Mouse (Mus musculus) central nervous system, embryonic 14 days (tissue): Measurements from ENCODE around the gene Engase. TPM values are rescaled to one million over a fixed set of nuclear protein-coding genes. Genes with fewer than 3 reads are reported as not detected.

ENCODE experiments used
- polyA plus RNA-seq: library from polyadenylated mRNA; depleted of rRNA; stranded (reverse); fragments of >200 nt; gene quantifications from 2 replicates; pipeline ENCODE4 v1.2.3, GENCODE M21; 2012; rRNA removed

The Engase gene
- polyA plus RNA-seq: 6.0 and 8.7 TPM in 2 replicates

DNA sequence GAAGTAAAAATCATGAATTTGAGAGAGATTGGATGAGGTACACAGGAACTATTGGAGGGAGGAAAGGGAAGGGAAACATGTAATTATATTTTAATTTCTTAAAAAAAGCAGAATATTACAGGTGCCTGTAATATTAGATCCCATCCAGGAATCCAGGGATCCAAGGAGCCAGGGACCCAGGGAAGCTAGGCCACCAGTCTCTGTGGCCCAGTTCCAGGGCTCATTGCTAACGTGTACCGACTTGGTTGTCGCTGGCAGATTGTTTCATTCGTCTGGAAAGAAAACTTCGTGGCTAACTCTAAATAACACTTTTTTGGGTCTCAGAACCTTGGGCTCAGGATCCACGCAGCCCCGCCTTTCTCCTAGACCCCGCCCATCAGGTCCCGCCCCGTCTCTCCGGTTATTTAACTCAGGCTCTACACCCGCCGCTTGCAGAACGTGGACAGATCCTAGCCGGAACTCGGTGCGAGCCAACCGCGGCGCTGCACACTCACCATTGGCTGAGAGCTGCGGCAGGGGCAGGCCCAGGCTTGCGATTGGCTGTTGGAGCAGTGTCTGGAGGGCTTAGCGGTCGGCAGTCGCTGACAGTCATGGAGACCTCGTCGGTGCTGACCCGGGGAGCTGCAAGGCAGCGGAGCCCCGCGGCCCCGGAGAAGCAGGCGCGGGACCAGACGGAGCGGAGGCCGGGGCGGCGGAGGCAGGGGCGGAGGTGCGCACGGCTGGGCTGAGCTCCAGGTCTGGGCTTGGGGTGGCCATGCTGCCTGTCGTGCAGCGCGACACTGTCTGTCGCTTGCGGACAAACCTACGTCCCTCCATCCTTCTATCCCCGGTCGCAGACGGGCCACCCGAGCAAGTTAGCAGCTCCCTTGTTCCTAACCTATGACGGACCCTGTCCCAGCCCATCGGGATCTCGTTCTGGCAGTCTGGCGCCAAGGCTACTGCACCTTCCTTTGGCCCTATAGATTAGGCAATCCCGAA lies at the start of gene Engase:
Gene Engase (plus strand): TSS at position 434 of the 978 bp plus-strand sequence.

DNA sequence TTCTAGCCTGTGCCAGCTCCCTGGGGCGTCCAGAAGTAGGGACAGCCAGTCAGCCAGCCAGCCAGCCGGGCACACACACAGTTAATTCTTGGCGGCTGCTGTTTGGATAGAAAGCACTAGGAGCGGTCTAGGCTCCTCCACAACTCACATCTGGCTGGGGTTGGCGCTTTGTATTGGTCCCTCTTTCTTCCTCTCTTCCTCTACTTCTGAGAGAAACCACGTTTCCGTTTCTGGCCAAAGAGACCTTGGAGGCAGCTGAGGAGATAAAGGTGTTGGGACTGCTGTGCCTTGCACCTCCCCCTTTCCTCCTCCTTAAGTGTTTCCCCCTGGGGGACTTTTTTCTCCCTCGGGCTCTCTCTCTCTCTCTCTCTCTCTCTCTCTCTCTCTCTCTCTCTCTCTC lies 48.6 kb upstream of the Engase start, which contains the start of gene C1qtnf1:
Gene C1qtnf1 (plus strand): TSS at position 218 of the 400 bp plus-strand sequence.

Other genes with a start within 250 kb of the Engase start
- gene Cyth1, start 228.2 kb upstream of the Engase start, polyA plus RNA-seq: 34.8 and 35.3 TPM in 2 replicates
- 18.4 and 20.0 TPM in 2 replicates for gene Usp36, start 186.6 kb upstream of the Engase start, polyA plus RNA-seq
- 0.37 and 0.55 TPM in 2 replicates for gene Cep295nl, start 134.3 kb upstream of the Engase start, polyA plus RNA-seq
- 63.0 and 89.1 TPM in 2 replicates for gene Timp2, start 121.1 kb upstream of the Engase start, polyA plus RNA-seq
- gene Lgals3bp, start 74.7 kb upstream of the Engase start, polyA plus RNA-seq: 11.6 and 13.5 TPM in 2 replicates
- gene Cant1, start 57.7 kb upstream of the Engase start, polyA plus RNA-seq: 35.0 and 37.3 TPM in 2 replicates
- 3.9 and 7.0 TPM in 2 replicates for gene C1qtnf1, start 48.6 kb upstream of the Engase start, polyA plus RNA-seq